Mouse (Mus musculus): Measurements from ENCODE around the gene Olfr690.
"Not testable (repeated sequence)": the region's sequence is repeated elsewhere in the genome, so short reads cannot be mapped to it uniquely, and the experiment has no call there.

Olfr690 gene

DNA sequence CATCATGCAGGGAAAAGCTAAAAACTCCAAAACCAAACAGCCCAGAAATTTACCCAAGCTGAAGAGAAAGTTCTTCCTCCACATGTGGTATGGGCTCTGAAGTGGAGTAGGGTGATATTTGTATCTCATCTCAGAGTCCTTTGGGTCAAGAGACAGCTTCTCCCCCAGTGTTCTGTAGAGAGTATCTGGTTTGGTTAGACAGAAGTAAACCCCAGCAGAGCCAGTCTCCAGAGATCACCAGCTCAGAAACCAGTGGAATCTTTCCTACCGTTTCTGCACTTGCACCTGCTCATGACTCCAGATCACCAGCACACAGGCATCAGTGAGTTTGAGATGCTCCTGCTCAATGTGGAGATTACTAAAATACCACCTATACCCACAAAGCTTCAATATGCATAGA, at the start of gene Olfr690:
Gene Olfr690, minus strand, starts transcription at position 101 of the 400 bp plus-strand sequence.
- DNase-seq = no peak

DNA sequence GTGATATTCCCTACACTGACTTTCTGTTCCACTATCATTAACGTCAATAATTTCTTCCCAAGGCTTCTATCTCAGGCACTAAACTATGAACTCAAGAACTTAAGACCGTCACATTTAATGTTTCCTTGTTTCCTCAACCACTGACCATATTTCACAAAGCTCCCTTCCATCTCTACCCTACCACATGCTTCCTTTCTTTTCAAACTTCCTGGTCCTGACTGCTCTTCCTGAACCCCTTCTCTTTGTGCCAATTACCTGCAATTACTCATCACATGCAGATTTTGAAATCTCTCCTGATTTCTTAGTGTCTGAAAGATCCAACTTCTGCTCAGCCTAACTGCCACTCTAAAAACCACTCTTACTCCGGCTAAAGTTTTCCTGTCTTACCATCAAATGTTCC, 46.4 kb upstream of the Olfr690 start:
- no peak for DNase-seq

DNA sequence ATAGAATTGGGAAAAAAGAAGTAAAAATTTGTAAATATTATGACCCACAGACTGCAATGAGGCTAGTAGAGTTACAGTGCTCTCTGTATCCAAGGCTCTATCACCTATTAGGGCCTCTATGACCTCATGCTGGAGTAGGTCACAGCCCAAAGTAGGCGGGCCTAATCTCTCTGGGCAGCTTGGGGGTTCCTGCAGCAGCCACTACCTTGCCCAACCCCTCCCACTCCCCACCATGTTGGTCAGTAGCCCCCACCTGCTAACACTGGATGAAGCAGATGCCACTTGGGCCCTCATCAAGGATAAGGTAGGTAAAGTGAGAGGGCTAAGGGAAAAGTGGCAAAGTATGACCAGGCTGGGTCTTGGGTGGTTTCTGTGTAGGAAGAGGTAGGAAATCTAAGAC, 41.0 kb upstream of the Olfr690 start, which contains the start of gene Gm5901:
Gene Gm5901, plus strand, starts transcription at position 173 of the 400 bp plus-strand sequence.
- DNase-seq = no peak

DNA sequence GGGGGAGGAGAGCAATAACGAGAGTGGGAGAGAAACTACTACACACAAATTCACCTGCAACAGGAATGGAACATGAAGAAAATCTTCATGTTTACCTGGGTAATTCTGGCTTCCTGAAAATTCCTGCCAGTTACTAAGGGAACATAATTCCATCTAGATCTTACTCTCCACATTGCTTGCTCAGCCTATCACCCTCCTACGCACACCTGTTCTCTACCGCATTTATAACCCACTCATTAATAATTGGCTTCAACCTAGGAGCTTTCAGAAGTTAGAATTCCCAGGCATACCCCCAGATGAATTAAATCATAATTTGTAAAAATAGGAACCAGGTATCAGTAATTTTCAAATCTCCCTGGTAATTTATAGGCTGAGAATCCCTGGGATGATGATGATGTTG, 40.1 kb upstream of the Olfr690 start:
- no peak for DNase-seq

DNA sequence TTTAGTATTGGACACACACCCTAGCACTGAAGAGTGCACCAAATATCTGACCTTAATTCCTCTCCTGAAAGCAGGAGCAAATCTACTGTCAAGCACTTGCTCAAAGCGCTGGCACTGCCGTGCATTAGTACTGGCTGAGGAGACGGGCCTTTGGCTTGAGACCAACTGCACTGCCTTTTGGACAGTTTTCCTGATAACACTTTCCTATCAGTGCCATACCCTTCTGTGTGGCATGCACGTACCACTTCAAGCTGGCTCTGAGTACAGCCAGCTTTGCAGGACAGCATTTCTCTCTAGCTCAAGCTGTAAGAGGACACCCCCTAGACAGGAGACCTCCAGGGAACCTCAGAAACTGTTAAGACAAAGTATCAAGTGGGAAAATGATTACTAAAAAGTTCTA, 39.6 kb upstream of the Olfr690 start:
- DNase-seq = no peak

- no peak for DNase-seq
Measured at GRCm38 (mm10) chr7:105372912-105373311, 39.0 kb upstream of the Olfr690 start.

GRCm38 (mm10) chr7:105368521-105368920, 34.6 kb upstream of the Olfr690 start:
- no peak for DNase-seq

DNA sequence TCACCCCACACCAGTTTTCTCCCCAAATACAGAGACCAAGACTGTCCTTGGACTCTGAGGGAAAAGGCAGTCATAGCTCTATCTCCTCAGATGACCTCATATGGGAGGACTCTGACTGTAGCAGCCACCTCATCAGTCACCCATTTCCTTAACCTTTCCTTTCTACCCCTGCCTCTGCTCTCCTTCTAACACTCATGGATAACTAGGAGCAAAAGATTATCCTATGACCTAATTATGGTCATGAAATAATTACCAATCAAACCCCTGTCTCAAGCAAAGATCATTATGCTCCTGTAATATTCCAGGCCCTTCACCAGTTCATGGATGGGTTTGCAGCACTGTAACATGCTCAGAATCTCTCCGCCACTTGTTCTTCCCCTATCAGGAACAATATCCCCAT, 34.0 kb upstream of the Olfr690 start, which contains the start of gene Olfr692:
Gene Olfr692, plus strand, starts transcription at position 301 of the 400 bp plus-strand sequence.
- no peak for DNase-seq

DNA sequence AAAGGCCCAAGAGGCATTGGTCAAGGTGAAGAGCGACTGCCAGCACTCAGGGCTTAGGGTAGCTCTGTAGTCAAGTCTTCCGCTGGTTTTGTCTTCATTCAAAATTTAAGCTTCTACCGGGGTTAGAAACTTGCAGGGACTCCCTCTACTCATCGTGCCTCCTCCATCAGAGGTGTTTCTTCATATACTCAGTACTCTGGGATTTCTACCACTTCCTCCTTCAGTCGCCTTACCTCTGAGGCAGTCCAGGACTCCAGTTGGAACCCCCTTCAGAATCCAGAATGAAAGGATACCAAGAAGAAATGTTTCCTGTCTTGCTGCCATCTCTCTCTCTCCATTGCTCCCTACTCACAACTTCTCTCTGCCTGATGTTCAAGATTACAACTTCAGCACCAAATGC, 33.4 kb upstream of the Olfr690 start:
- no peak for DNase-seq

DNA sequence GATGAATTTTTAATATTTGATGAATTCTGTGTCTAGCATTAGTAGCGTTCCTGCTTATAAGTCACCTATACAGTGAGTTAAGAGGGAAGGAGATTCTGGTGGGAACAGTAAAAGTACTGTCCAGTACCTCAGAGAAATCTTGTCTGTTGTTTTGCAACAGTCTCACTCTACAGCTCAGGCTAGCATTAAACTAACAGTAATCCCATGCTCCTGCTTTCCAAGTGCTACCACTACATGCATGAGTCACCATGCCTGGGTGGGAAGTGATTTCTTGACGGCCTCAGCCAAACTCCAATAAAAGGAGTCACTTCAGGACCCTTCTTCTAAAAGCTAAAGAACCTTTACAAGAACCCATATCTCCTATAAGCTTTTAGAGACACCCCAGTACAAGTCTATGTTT, 27.8 kb upstream of the Olfr690 start:
- DNase-seq = no peak

DNA sequence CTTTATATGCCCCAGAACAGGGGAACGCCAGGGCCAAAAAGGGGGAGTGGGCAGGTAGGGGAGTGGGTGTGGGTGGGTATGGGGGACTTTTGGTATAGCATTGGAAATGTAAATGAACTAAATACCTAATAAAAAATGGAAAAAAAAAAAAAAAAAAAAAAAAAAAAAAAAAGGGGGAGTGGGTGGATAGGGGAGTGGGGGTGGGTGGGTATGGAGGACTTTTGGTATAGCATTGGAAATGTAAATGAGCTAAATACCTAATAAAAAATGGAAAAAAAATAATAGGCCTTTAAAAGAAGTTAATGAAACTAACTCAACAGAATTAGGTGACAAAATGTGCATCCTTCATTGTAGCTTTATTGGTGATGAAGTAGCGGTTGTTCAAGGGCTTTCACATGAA, 22.6 kb upstream of the Olfr690 start:
- not testable (repeated sequence) for DNase-seq

DNA sequence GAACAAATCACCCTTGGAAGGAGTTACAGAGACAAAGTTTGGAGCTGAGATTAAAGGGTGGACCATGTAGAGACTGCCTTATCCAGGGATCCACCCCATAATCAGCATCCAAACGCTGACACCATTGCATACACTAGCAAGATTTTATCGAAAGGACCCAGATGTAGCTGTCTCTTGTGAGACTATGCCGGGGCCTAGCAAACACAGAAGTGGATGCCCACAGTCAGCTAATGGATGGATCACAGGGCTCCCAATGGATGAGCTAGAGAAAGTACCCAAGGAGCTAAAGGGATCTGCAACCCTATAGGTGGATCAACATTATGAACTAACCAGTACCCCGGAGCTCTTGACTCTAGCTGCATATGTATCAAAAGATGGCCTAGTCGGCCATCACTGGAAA, 22.2 kb upstream of the Olfr690 start:
- not testable (repeated sequence) for DNase-seq

DNA sequence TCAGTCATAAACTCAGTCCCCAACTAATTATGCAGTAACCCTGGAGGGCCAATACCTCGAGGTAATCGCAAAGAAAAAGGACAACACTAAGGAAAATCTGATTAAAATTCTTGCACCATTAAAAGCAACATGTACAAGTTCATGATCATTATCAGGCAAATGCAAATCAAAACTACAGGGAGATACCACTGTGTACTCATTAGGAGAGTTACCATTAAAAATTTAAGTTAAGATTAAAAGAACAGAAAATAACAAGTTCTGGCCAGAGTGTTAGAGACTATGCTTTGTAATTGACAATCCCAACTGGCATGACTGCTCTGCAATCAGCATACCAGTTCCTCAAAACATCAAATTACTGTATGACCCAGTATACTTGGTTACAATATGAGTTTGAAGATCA, 8.8 kb upstream of the Olfr690 start:
- DNase-seq = no peak

GRCm38 (mm10) chr7:105342170-105342569, 8.3 kb upstream of the Olfr690 start, which contains the start of gene Olfr691:
Olfr691 (minus strand) TSS chr7:105342270.
- DNase-seq = no peak

GRCm38 (mm10) chr7:105325302-105325701, 8.6 kb downstream of the Olfr690 start:
- no peak for DNase-seq

DNA sequence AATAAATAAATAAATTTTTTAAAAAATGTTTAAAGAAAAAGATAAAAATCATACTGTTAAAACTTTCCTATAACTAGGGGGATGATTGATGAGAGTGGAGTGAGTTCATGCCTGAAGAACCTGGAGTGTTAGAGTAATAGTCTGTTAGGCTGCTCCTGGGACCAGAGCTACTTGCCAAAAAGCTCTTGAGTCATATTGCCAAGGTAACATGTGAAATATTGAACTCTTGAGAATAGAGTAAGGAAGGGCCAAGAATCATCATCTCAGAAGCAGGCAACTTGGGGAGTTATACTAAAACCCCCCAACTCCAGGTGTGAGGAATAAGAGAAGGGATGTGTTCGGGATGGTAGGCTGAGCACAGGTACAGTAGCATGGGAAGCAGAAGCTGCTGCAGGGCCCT, 23.0 kb downstream of the Olfr690 start, which contains the start of gene Olfr689:
Gene Olfr689, plus strand, starts transcription at position 301 of the 400 bp plus-strand sequence.
- DNase-seq = no peak

DNA sequence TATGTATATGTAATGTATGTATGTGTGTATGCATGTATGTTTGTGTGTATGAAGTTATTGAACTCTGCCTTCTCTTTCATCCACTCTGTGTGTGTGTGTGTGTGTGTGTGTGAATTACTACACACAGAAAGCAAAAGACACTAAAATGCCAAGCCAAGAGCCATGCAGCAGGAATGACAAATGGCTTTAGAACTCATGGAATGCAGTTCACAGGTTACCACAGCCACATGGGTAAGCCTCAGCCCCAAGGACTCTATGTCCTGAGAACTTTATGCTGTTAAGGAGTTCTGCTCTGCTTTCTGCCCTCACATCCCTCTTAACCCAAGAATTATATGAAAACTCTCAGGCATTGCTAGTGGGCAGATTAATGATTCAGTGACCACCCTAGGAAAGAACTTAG, 43.9 kb downstream of the Olfr690 start:
- DNase-seq = no peak

DNA sequence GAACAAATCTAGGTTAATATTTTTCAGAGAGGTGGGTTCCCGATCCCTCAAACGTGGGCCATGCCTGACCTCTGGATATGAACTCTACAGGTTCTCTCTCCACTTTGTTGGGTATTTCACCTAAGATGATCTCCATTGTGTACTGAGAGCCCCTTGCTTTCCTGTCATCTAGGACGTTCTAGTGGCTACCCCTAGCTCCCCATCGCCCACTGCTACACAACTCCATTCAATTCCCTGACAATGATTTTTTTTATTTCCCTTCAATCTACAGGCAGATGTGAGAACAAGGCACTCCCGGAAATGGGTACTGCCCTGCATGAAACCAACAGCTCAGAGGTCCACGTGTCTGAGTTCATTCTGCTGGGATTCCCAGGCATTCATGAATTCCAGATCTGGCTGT, 46.1 kb downstream of the Olfr690 start, which contains the start of gene Olfr688:
Gene Olfr688, plus strand, starts transcription at position 301 of the 400 bp plus-strand sequence.
- DNase-seq = no peak
